Mouse (Mus musculus) thymus, adult 2 months (tissue): ENCODE measurements around the gene Trim8.

Source experiments
- CTCF ChIP-seq: fragments of 200-500 bp; IDR thresholded peaks from 2 replicates; pipeline ENCODE4 v1.5.1; 2012; ENCODE audit warnings: mild to moderate bottlenecking, control low read depth, low read length, moderate library complexity, borderline replicate concordance; ENCODE audit not compliant: control insufficient read depth, poor library complexity, insufficient read depth; ENCODE audit errors: extremely low read depth
- POLR2A ChIP-seq: fragments of 200-500 bp; IDR thresholded peaks from 2 replicates; pipeline ENCODE4 v1.6.1; 2012; ENCODE audit warnings: mild to moderate bottlenecking, low read length, control low read depth, moderate library complexity; ENCODE audit not compliant: control insufficient read depth, poor library complexity, insufficient read depth; ENCODE audit errors: extremely low read depth

DNA sequence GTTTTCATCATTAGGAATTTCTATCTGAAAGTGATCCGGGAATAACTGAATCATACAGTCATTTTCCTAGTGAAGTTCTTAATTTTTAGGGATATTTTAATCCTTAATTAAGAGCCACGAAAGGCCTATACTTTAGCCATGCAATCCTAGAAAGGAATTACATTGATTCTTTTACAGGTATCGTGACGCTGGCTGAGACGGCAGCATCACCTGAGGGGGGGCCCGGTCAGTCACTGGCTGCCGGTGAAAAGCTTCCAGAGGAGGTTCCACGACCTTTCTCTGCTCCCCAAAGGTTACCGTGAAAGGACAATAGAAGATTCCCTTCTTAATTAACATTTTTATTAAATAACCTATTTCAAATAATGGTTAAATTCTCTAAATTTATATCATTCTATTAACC is 35.9 kb downstream of the Trim8 start:
- no peak for TF ChIP-seq CTCF
- TF ChIP-seq POLR2A: no peak
